Mouse (Mus musculus): ENCODE data around the gene Ism1. TPM values are rescaled to one million over a fixed set of nuclear protein-coding genes. Genes with fewer than 3 reads are reported as not detected.

Gene Ism1
- polyA plus RNA-seq, 2 experiments, result 11.3 to 12.8 TPM

DNA sequence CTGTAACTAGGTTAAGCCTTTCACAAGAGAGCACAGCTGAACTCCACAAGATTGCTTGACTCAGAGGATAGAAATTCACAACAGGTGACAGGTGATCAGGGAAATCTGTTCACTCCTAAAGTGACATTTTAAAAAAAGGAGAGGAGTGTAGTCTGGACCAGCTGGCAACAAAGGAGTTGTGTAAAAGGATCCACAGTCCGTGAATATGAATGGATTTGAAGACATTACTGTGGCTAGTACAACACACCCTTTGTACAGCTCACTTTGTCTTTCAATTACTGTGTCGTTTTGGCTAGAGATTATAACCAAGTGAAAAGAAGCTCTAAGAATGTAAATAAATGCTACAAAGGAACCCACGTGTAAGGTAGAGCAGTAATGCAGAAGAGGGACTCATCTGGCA lies 33.7 kb downstream of the Ism1 start:
- Histone ChIP-seq H3K27ac (replicated peaks; ENCODE audit: low read depth, low read length) (no peak overlapping the region), H3K4me1 (ENCODE audit: control insufficient read depth, insufficient read depth, low read length) (no peaks in the 10 kb centered on the region; the same call in 1 of the 2 replicates), H3K4me3 (replicated peaks; ENCODE audit: low read length) (no peak overlapping the region), H3K9me3 (ENCODE audit: control insufficient read depth, low read length) (no peaks in the 10 kb centered on the region; the same call in 1 of the 2 replicates), H3K4me2 (replicated peaks; ENCODE audit: low read depth, low read length, severe bottlenecking) (no peak overlapping the region), H3K36me3 (ENCODE audit: control insufficient read depth, insufficient read depth, low read length) (no peaks in the 10 kb centered on the region), H3K9ac (ENCODE audit: low read depth, low read length, severe bottlenecking) (no peak overlapping the region), H3K27me3 (ENCODE audit: control insufficient read depth, insufficient read depth, low read length) (no peaks in the 10 kb centered on the region)
- DNase-seq (ENCODE audit: low spot score) (no peak), ATAC-seq (ENCODE audit: low FRiP score, low read depth) (no peak)
- WGBS, result 52% methylated on average over 3 of the region's 3 CpGs
- no peak for TF ChIP-seq POLR2A (IDR thresholded peaks at IDR 0.05; ENCODE audit: borderline replicate concordance, extremely low read depth, insufficient read depth, insufficient read length)

DNA sequence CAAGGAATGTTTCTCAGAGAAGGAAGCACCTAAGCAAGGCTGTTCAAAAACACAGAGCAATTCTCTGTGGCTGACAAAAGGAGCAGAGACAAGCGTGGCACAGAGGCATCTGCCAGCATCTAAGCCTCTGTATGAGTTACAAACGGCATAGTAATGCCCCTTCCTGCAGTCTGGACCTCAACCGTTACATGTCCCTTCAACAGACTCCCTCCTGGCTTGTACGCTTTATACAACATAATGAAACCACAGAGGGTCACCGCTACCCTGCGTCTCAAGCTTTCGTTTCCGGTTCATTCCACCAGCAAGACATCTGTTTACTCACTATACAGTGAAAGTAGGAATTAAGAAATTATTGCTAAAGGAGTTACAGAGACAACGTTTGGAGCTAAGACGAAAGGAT lies 34.1 kb downstream of the Ism1 start:
- WGBS, result 85% methylated on average over 10 of the region's 10 CpGs
- no peaks in the 10 kb centered on the region for H3K36me3 ChIP-seq (ENCODE audit: control insufficient read depth, insufficient read depth, low read length)
- H3K4me2 ChIP-seq (replicated peaks; ENCODE audit: low read depth, low read length, severe bottlenecking), result no peak overlapping the region
- no peak overlapping the region for H3K27ac ChIP-seq (replicated peaks; ENCODE audit: low read depth, low read length)
- H3K9me3 ChIP-seq (ENCODE audit: control insufficient read depth, low read length), result no peaks in the 10 kb centered on the region; the same call in 1 of the 2 replicates
- H3K4me3 ChIP-seq (replicated peaks; ENCODE audit: low read length), result no peak overlapping the region
- DNase-seq (ENCODE audit: low spot score), result no peak
- TF ChIP-seq POLR2A (IDR thresholded peaks at IDR 0.05; ENCODE audit: borderline replicate concordance, extremely low read depth, insufficient read depth, insufficient read length), result no peak
- ATAC-seq (ENCODE audit: low FRiP score, low read depth), result no peak
- H3K9ac ChIP-seq (ENCODE audit: low read depth, low read length, severe bottlenecking), result no peak overlapping the region
- no peaks in the 10 kb centered on the region; the same call in 1 of the 2 replicates for H3K4me1 ChIP-seq (ENCODE audit: control insufficient read depth, insufficient read depth, low read length)
- H3K27me3 ChIP-seq (ENCODE audit: control insufficient read depth, insufficient read depth, low read length), result no peaks in the 10 kb centered on the region

DNA sequence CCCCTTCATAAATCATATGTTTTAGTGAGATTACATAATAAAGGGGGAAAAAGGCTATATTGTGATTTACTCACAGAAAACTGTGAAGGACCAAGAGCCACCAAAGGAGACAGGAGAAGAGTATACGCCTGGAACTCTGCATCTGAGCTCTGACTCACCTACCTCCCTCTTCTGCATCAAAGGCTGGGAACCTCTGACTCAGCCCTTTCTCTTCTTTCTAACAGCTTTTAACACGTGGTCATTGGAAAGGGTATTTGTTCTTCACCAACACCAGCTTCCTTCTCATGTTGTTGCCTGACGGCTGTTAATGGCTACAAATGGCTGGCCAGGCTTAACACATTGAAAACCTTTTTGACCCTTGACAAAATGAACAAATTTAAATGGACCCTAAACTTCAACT lies 36.2 kb downstream of the Ism1 start:
- WGBS, result 47% methylated on average over 3 of the region's 3 CpGs
- H3K9ac ChIP-seq (ENCODE audit: low read depth, low read length, severe bottlenecking), result no peak overlapping the region
- H3K36me3 ChIP-seq (ENCODE audit: control insufficient read depth, insufficient read depth, low read length), result no peaks in the 10 kb centered on the region
- no peaks in the 10 kb centered on the region; the same call in 1 of the 2 replicates for H3K9me3 ChIP-seq (ENCODE audit: control insufficient read depth, low read length)
- no peak overlapping the region for H3K4me3 ChIP-seq (replicated peaks; ENCODE audit: low read length)
- ATAC-seq (ENCODE audit: low FRiP score, low read depth) (no peak), DNase-seq (ENCODE audit: low spot score) (no peak)
- no peaks in the 10 kb centered on the region for H3K4me1 ChIP-seq (ENCODE audit: control insufficient read depth, insufficient read depth, low read length)
- no peak for TF ChIP-seq POLR2A (IDR thresholded peaks at IDR 0.05; ENCODE audit: borderline replicate concordance, extremely low read depth, insufficient read depth, insufficient read length)
- H3K27ac ChIP-seq (replicated peaks; ENCODE audit: low read depth, low read length), result no peak overlapping the region
- H3K4me2 ChIP-seq (replicated peaks; ENCODE audit: low read depth, low read length, severe bottlenecking), result no peak overlapping the region
- no peaks in the 10 kb centered on the region for H3K27me3 ChIP-seq (ENCODE audit: control insufficient read depth, insufficient read depth, low read length)

DNA sequence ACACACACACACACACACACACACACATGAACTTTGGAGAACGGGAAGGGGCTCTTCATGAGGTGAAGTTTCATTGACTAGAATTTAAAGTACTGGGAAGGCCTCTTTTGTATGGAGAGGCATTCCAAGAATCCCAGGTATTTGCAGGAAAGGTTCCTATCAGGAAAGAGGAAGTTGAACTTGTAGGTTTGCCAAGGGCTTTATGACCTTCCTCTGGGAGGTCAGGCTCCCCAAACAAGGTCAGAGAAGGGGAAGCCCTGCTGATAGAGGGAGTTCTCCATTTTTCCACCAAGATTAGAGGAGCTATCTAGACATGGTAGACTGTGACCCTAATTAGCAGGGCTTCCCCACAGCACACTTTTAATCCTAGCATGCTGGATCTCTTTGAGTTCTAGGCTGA lies 39.8 kb downstream of the Ism1 start:
- Histone ChIP-seq H3K27ac (replicated peaks; ENCODE audit: low read depth, low read length) (no peak overlapping the region), H3K9me3 (ENCODE audit: control insufficient read depth, low read length) (no peaks in the 10 kb centered on the region; the same call in 1 of the 2 replicates), H3K4me1 (ENCODE audit: control insufficient read depth, insufficient read depth, low read length) (no peaks in the 10 kb centered on the region), H3K36me3 (ENCODE audit: control insufficient read depth, insufficient read depth, low read length) (no peaks in the 10 kb centered on the region), H3K27me3 (ENCODE audit: control insufficient read depth, insufficient read depth, low read length) (no peaks in the 10 kb centered on the region), H3K4me2 (replicated peaks; ENCODE audit: low read depth, low read length, severe bottlenecking) (no peak overlapping the region), H3K4me3 (replicated peaks; ENCODE audit: low read length) (no peak overlapping the region), H3K9ac (ENCODE audit: low read depth, low read length, severe bottlenecking) (no peak overlapping the region)
- TF ChIP-seq POLR2A (IDR thresholded peaks at IDR 0.05; ENCODE audit: borderline replicate concordance, extremely low read depth, insufficient read depth, insufficient read length), result no peak
- 53% methylated on average over 1 of the region's 1 CpGs for WGBS
- DNase-seq (ENCODE audit: low spot score) (no peak), ATAC-seq (ENCODE audit: low FRiP score, low read depth) (no peak)

DNA sequence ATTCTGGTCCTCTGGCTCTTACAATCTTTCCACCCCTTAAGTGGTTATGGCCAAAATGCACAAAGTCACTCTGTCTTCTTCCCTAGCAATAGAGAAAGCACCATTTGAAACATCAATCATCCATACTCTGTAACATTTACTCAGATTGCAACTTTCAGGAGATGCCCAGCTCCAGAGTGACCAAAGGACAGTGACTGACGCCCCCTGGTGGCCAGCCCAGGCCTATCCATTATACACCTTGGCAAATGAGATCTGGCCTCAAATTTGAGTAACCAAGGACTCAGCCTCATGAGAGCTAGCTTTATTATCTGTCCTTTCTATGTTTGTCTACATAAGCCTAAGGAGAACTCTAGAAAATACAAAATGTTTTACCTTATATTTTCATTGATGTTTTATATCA lies 44.7 kb downstream of the Ism1 start:
- no peak overlapping the region for H3K4me2 ChIP-seq (replicated peaks; ENCODE audit: low read depth, low read length, severe bottlenecking)
- no peak overlapping the region for H3K4me3 ChIP-seq (replicated peaks; ENCODE audit: low read length)
- no peaks in the 10 kb centered on the region for H3K36me3 ChIP-seq (ENCODE audit: control insufficient read depth, insufficient read depth, low read length)
- no peaks in the 10 kb centered on the region for H3K27me3 ChIP-seq (ENCODE audit: control insufficient read depth, insufficient read depth, low read length)
- no peaks in the 10 kb centered on the region for H3K9me3 ChIP-seq (ENCODE audit: control insufficient read depth, low read length)
- ATAC-seq (ENCODE audit: low FRiP score, low read depth), result no peak
- no peaks in the 10 kb centered on the region for H3K4me1 ChIP-seq (ENCODE audit: control insufficient read depth, insufficient read depth, low read length)
- no peak overlapping the region for H3K9ac ChIP-seq (ENCODE audit: low read depth, low read length, severe bottlenecking)
- TF ChIP-seq POLR2A (IDR thresholded peaks at IDR 0.05; ENCODE audit: borderline replicate concordance, extremely low read depth, insufficient read depth, insufficient read length), result no peak
- WGBS, result 0% methylated on average over 1 of the region's 1 CpGs
- no peak for DNase-seq (ENCODE audit: low spot score)
- H3K27ac ChIP-seq (replicated peaks; ENCODE audit: low read depth, low read length), result no peak overlapping the region

DNA sequence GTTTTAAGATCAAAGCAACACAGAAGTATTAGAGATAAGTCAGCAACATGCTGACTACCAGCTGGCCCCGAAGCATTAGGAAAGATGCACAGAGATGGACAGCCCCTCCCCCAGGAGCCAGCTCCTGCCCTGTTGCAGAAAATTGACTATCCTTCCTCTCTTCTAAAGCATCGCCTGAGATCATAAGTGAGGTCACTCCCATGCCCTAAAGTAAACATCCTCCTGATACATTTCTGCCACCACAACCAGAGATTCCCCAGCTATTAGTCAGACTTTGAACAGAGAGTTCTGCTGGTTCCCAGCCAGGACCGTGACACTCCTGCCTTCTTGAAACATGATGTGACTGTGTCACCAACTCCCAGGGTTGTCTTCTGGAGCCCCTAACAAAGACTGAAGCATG lies 45.3 kb downstream of the Ism1 start:
- no peaks in the 10 kb centered on the region for H3K27me3 ChIP-seq (ENCODE audit: control insufficient read depth, insufficient read depth, low read length)
- no peak overlapping the region for H3K4me3 ChIP-seq (replicated peaks; ENCODE audit: low read length)
- no peaks in the 10 kb centered on the region for H3K36me3 ChIP-seq (ENCODE audit: control insufficient read depth, insufficient read depth, low read length)
- no peaks in the 10 kb centered on the region for H3K9me3 ChIP-seq (ENCODE audit: control insufficient read depth, low read length)
- TF ChIP-seq POLR2A (IDR thresholded peaks at IDR 0.05; ENCODE audit: borderline replicate concordance, extremely low read depth, insufficient read depth, insufficient read length), result no peak
- ATAC-seq (ENCODE audit: low FRiP score, low read depth) (no peak), DNase-seq (ENCODE audit: low spot score) (no peak)
- no peak overlapping the region for H3K9ac ChIP-seq (ENCODE audit: low read depth, low read length, severe bottlenecking)
- WGBS, result 34% methylated on average over 3 of the region's 3 CpGs
- H3K4me1 ChIP-seq (ENCODE audit: control insufficient read depth, insufficient read depth, low read length), result no peaks in the 10 kb centered on the region
- no peak overlapping the region for H3K4me2 ChIP-seq (replicated peaks; ENCODE audit: low read depth, low read length, severe bottlenecking)
- no peak overlapping the region for H3K27ac ChIP-seq (replicated peaks; ENCODE audit: low read depth, low read length)

All from limb, embryonic 14.5 days (tissue).